Mouse (Mus musculus) adipocyte (in vitro differentiated cells): ENCODE measurements around the gene Efcab10.
A peak's percentile ranks its signal among the peaks of the same experiment; 100 is the strongest.

Source experiments
- DNase-seq: peaks from one replicate; pipeline ENCODE4 v3.0.0-alpha.2; 2016; ENCODE audit warnings: low spot score

The Efcab10 gene

DNA sequence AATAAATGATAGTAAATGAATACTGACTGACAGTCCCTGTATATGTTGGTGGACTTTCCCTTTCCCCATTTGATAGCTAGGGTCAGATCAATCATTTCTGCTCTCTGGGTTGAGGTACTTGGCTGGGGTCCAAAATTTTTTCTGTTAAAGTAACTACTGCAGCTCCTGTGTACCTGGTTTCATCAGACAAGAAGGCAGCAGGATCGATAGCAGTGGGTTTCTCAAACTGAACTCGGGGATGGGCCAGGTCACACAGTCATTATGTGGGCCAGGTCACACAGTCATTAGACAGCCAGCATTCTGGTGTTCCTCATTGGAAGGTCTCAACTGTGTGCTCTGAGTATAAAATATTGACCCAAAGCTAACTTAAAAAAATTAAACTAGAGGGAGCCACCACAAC, 33.1 kb downstream of the Efcab10 start:
- no peak for DNase-seq

DNA sequence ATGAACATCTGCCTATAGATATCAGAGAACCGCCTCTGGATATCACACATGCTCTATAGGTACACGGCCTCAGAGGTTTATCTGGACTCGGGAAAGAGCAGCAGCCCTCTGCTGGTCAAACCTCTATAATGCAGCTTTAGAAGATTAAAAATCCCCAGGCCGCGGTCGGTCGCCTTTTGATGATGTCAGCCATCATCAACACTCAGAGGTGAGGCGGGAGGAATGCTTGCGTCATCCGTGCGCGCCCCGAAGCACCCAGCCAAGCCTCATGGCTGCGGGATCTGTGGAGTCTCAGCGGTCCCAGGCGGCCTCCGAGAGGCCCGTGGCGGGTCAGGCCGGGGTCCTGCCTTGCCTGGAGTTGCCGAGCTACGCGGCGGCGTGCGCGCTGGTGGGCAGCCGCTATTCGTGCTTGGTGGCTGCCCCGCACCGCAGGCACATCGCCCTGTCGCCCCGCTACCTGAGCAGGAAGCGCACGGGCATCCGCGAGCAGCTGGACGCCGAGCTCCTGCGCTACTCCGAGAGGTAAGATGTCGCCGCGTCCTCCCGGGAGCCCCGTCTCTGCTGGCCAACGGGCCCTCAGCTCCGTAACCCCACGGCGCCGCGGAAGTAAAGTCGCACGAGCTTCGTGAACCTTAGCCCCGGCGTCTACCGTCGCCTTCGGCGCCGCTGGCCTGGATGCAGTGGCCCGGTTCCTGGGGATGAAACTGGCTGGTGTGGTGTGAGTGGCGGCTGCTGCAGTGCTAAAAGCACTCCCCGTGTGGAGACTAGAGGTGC, 34.9 kb downstream of the Efcab10 start, which contains the start of gene Twistnb:
Twistnb (plus strand) TSS at position 249 of the 774 bp plus-strand sequence.
- peak; percentile 98 for DNase-seq

DNA sequence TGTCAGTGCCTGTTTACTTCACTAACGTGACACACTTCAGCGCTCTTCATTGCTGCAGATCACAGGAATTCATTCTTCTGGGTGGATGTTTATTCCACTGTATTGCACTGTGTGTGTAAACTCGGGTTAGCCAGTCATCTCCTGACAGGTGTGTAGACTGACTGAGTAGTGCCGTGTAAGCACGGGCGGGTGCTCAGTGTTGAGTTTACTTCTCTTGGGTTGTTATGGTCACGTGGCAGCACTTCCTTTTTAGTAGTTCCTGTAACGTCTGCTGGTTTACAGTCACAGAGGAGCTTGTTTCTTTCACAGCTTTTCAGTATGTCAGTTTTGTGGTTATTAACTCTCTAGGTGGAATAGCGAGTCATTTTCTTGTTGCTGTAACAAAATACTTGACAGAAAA, 39.2 kb downstream of the Efcab10 start:
- DNase-seq: no peak

DNA sequence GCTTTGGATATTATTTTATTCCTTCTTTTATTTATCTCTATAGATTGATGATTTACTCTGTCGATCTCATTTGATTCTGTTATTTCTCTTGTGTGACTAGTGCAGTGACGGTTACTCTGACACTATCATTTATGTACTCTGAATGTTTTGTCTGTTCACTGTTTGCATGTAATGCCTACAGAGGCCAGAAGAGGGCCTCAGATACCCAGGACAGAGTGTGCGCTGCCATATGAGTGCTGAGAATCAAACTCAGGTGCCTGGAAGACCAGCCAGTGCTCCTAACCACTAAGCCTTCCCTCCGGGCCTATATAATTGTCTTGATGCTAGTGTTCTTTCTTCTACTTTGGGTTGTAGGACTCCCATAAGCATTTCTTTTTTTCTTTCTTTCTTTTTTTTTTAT, 40.1 kb downstream of the Efcab10 start:
- DNase-seq: no peak
